Mouse (Mus musculus): ENCODE measurements around the gene Csrnp1. TPM values are rescaled to one million over a fixed set of nuclear protein-coding genes. Genes with fewer than 3 reads are reported as not detected.

Csrnp1 gene
- polyA plus RNA-seq, 1 experiment from 2014 or later, result 4.6 TPM

DNA sequence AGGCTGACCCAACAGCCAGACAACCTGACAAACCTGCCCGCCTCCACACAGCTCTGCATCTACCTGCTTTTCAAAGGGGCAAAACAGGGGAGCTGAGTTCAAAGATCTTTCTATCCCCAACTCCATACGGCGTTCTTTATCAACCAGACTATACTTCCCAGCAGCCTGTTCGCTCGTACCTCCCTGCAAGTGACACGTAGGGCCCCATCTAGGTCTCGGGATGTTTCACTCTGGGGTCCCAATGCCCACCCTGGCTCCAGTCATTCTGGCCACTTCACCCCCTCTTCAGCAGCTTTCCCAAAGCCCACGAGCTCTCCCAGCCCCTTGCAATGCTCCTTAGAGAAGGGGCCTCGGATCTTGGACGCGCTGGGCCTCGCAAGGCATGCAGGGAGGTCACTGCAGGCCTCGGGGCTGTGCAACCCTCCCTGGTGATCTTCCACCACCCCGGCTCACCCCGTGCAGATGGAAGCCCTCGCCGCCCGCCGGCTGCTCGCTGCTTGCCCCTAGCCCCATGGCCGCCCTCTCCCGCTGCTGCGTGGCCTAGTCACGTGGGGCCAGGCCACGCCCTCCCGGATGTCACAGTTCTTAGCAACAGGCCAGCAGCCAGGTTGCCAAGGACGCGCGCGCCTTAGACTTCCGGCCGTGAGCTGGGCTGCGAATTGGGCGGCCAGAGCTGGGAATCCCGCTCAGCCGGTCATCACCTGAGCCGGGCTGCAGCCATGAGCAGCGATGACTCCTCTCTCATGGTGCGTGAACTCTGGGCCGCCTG, 47.3 kb downstream of the Csrnp1 start, which contains the start of the genes Gorasp1 and Ttc21a:
Gorasp1 (minus strand) TSS at position 561 of the 769 bp plus-strand sequence.
Ttc21a (plus strand) TSS at position 602 of the 769 bp plus-strand sequence.
- peak within 1 kb of the TSS; percentile 73 for H3K27ac ChIP-seq
- peak; percentile 87 for ATAC-seq (ENCODE audit: insufficient number of reproducible peaks, insufficient read depth, low FRiP score, low TSS enrichment)
- peak within 1 kb of the TSS; percentile 85 for H3K4me3 ChIP-seq
- no peaks in the 10 kb centered on the region for H3K9me3 ChIP-seq
- WGBS, result 1% methylated on average over 39 of the region's 40 CpGs
- peaks cover 22% of the 10 kb centered on the region for H3K4me1 ChIP-seq
- H3K36me3 ChIP-seq, result peaks cover 7% of the 10 kb centered on the region; the same call in 1 of the 2 replicates
- no peaks in the 10 kb centered on the region for H3K27me3 ChIP-seq
- H3K9ac ChIP-seq, result peak within 1 kb of the TSS; percentile 88
- peak within 1 kb of the TSS; percentile 70 for H3K4me2 ChIP-seq (replicated peaks)

DNA sequence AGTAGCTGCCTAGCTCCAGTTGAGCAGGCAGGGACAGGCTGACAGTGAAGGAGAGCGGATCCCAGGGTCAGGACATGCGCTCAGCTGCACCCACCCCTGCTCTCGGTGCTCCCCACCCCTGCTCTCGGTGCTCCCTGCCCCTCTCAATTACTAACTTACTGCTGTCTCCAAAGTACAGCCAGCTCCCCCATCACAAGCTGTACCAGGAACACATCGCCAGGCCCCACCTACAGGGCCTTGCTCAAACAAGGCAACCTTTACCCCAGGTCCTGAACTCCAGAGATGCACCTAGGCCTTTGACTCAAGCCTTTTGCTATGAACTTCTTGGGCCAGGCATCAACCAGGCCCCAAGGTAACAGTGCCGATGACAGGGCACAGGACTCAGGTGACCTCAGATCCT, 50.8 kb downstream of the Csrnp1 start:
- Histone ChIP-seq H3K9ac (no peak overlapping the region), H3K4me1 (peaks cover 9% of the 10 kb centered on the region; the same call in 1 of the 2 replicates), H3K27me3 (no peaks in the 10 kb centered on the region), H3K27ac (no peak overlapping the region), H3K4me2 (replicated peaks) (no peak overlapping the region), H3K36me3 (peaks cover 39% of the 10 kb centered on the region), H3K9me3 (no peaks in the 10 kb centered on the region), H3K4me3 (no peak overlapping the region)
- no peak for ATAC-seq (ENCODE audit: insufficient number of reproducible peaks, insufficient read depth, low FRiP score, low TSS enrichment)
- 91% methylated on average over 6 of the region's 6 CpGs for WGBS

GRCm38 (mm10) chr9:119932358-119932757, 52.1 kb downstream of the Csrnp1 start:
- no peak overlapping the region for H3K9ac ChIP-seq
- no peak overlapping the region for H3K4me3 ChIP-seq
- no peaks in the 10 kb centered on the region for H3K9me3 ChIP-seq
- H3K4me2 ChIP-seq (replicated peaks), result no peak overlapping the region
- H3K27ac ChIP-seq, result no peak overlapping the region
- 92% methylated on average over 12 of the region's 12 CpGs for WGBS
- H3K27me3 ChIP-seq, result no peaks in the 10 kb centered on the region
- peaks cover 5% of the 10 kb centered on the region; the same call in 1 of the 2 replicates for H3K4me1 ChIP-seq
- ATAC-seq (ENCODE audit: insufficient number of reproducible peaks, insufficient read depth, low FRiP score, low TSS enrichment), result no peak
- peaks cover 52% of the 10 kb centered on the region for H3K36me3 ChIP-seq

GRCm38 (mm10) chr9:119926497-119926896, 58.0 kb downstream of the Csrnp1 start:
- H3K4me2 ChIP-seq (replicated peaks), result no peak overlapping the region
- ATAC-seq (ENCODE audit: insufficient number of reproducible peaks, insufficient read depth, low FRiP score, low TSS enrichment), result no peak
- H3K4me3 ChIP-seq, result no peak overlapping the region
- no peak overlapping the region for H3K27ac ChIP-seq
- H3K4me1 ChIP-seq, result no peaks in the 10 kb centered on the region
- no peak overlapping the region for H3K9ac ChIP-seq
- WGBS, result 75% methylated on average over 5 of the region's 5 CpGs
- H3K9me3 ChIP-seq, result no peaks in the 10 kb centered on the region
- H3K36me3 ChIP-seq, result peaks cover 91% of the 10 kb centered on the region
- no peaks in the 10 kb centered on the region for H3K27me3 ChIP-seq

GRCm38 (mm10) chr9:119925729-119926128, 58.7 kb downstream of the Csrnp1 start:
- 75% methylated on average over 8 of the region's 8 CpGs for WGBS
- Histone ChIP-seq H3K27me3 (no peaks in the 10 kb centered on the region), H3K4me1 (no peaks in the 10 kb centered on the region), H3K27ac (no peak overlapping the region), H3K9ac (no peak overlapping the region), H3K4me3 (no peak overlapping the region), H3K9me3 (no peaks in the 10 kb centered on the region), H3K36me3 (peaks cover 93% of the 10 kb centered on the region), H3K4me2 (replicated peaks) (no peak overlapping the region)
- no peak for ATAC-seq (ENCODE audit: insufficient number of reproducible peaks, insufficient read depth, low FRiP score, low TSS enrichment)

- WGBS, result 89% methylated on average over 16 of the region's 16 CpGs
Observed at GRCm38 (mm10) chr9:119925120-119925657, 59.3 kb downstream of the Csrnp1 start.

DNA sequence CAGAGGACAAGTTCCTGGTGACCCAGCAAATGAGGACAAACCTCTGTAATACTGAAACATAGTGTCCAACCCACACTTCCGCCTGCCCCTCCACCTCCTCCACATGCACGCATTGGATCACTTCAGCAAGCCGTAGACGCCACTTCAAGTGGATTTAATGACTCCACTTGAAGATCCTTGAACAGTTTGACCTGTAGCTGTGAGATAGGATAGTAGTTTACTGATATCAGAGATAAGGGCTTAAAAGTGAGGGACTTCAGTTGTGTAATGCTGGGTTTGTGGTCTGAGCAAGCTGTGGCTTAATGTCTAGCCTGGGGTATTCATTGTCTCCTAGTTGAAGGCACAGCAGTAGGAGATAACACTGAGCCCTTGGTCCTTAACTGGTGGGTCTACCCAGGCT, 61.0 kb downstream of the Csrnp1 start:
- no peaks in the 10 kb centered on the region for H3K4me1 ChIP-seq
- 90% methylated on average over 4 of the region's 4 CpGs for WGBS
- H3K4me3 ChIP-seq, result no peak overlapping the region
- ATAC-seq (ENCODE audit: insufficient number of reproducible peaks, insufficient read depth, low FRiP score, low TSS enrichment), result no peak
- H3K27ac ChIP-seq, result no peak overlapping the region
- H3K9ac ChIP-seq, result no peak overlapping the region
- no peaks in the 10 kb centered on the region for H3K27me3 ChIP-seq
- H3K4me2 ChIP-seq (replicated peaks), result no peak overlapping the region
- H3K9me3 ChIP-seq, result no peaks in the 10 kb centered on the region
- peaks cover 91% of the 10 kb centered on the region for H3K36me3 ChIP-seq

More at GRCm38 (mm10) chr9:119925120-119925657, 59.3 kb downstream of the Csrnp1 start:
- Histone ChIP-seq H3K9me3 (no peaks in the 10 kb centered on the region), H3K36me3 (peaks cover 93% of the 10 kb centered on the region), H3K9ac (no peak overlapping the region), H3K4me1 (no peaks in the 10 kb centered on the region), H3K4me2 (replicated peaks) (no peak overlapping the region), H3K27me3 (no peaks in the 10 kb centered on the region), H3K4me3 (no peak overlapping the region), H3K27ac (no peak overlapping the region)
- no peak for ATAC-seq (ENCODE audit: insufficient number of reproducible peaks, insufficient read depth, low FRiP score, low TSS enrichment)

Other genes with a start within 250 kb of the Csrnp1 start
- gene Scn11a, start 159.2 kb downstream of the Csrnp1 start, polyA plus RNA-seq (2016; fragmentation: Nextera tagmentation; extraction: Ambion mirVana), result 0.04 and 0.05 TPM in 2 replicates
- 65.1 and 69.6 TPM in 2 replicates for gene Wdr48, start 89.8 kb downstream of the Csrnp1 start, polyA plus RNA-seq (2016; fragmentation: Nextera tagmentation; extraction: Ambion mirVana)
- gene Gorasp1, start 47.1 kb downstream of the Csrnp1 start, polyA plus RNA-seq (2016; fragmentation: Nextera tagmentation; extraction: Ambion mirVana), result 27.0 and 28.8 TPM in 2 replicates
- 0.23 and 0.37 TPM in 2 replicates for gene Ttc21a, start 47.1 kb downstream of the Csrnp1 start, polyA plus RNA-seq (2016; fragmentation: Nextera tagmentation; extraction: Ambion mirVana)
- gene Xirp1, start 38.9 kb upstream of the Csrnp1 start, polyA plus RNA-seq (2016; fragmentation: Nextera tagmentation; extraction: Ambion mirVana), result 0.33 and 0.37 TPM in 2 replicates
- 7.5 and 8.0 TPM in 2 replicates for gene Cx3cr1, start 85.2 kb upstream of the Csrnp1 start, polyA plus RNA-seq (2016; fragmentation: Nextera tagmentation; extraction: Ambion mirVana)
- 0.23 TPM in 1 of 2 replicates, not detected in the other for gene Ccr8, start 107.5 kb upstream of the Csrnp1 start, polyA plus RNA-seq (2016; fragmentation: Nextera tagmentation; extraction: Ambion mirVana)
- 39.0 and 40.4 TPM in 2 replicates for gene Slc25a38, start 125.7 kb upstream of the Csrnp1 start, polyA plus RNA-seq (2016; fragmentation: Nextera tagmentation; extraction: Ambion mirVana)
- gene Rpsa, start 143.0 kb upstream of the Csrnp1 start, polyA plus RNA-seq (2016; fragmentation: Nextera tagmentation; extraction: Ambion mirVana), result 1,158 and 1,181 TPM in 2 replicates
- 0.14 and 0.37 TPM in 2 replicates for gene Mobp, start 165.0 kb upstream of the Csrnp1 start, polyA plus RNA-seq (2016; fragmentation: Nextera tagmentation; extraction: Ambion mirVana)